Mouse (Mus musculus): ENCODE measurements around the gene Umad1.

DNA sequence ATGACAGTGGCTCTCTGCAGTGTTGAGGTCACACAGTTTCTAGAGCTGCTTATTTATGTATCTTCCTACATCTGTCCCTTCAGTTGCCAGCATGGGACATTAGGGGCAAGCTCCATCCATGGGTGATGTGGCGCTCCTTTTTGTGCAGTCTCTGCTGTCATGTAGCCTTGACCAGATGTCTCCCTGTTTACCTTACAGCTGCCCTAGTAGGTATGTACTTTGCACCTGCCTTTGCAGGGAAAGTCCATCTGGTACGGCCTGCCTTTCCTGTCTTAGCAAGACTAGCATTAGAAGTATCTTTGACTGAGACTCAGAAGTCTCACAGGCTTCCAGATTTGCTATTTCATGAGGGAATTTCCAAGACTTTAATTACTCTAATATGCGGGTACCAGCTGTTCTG is 12.0 kb downstream of the Umad1 start:
- TF ChIP-seq TAL1 (conservative IDR thresholded peaks at IDR 0.05; ENCODE audit: low read depth, low read length) (no peak), CTCF (IDR thresholded peaks at IDR 0.05; ENCODE audit: low read depth, low read length) (no peak), POLR2AphosphoS5 (IDR thresholded peaks at IDR 0.05; ENCODE audit: insufficient replicate concordance, low read depth, low read length) (no peak), GATA1 (IDR thresholded peaks at IDR 0.05; ENCODE audit: borderline replicate concordance, low read length) (no peak)

All from G1E (cell line).